Mouse (Mus musculus) lung, postnatal 10 days (tissue): ENCODE results near the gene Erf.

Experiments used
- DNase-seq: peaks from one replicate; pipeline ENCODE4 v3.0.0; 2021

The Erf gene

DNA sequence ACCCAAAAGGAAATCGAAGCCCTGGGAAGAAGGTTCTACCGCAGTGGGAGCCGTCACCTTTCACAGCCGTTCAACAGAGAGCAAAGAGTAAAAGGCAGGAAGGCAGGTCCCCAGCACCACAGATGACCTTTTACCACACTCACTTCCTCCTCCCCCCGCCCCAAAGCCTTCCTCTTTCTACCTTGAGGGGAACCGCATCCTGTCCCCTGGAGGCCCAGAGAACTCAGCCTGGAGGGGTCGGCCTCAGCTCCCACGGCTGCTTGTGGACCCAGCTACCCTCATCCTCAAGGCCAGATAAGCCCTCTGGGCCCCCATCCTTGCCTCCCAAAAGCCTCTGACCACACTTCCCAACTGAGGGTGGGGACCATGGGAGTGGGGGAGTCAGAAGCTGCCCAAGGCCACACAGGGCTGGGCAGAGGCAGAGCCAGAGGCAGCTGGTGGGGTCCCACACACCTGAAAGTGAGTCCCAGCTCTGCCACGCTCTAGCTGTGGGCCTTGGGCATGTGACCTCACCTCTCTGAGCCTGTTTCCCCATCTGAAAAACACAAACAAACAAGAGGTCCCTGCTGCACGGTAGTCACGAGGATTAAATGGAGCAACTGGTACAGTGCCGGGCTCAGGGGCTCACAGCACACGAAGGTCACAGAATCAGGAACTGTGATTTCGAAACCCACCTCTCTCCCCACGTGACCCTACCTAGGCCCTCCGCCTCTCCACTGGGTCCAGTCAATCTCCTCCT is 45.0 kb downstream of the Erf start:
- no peak for DNase-seq

DNA sequence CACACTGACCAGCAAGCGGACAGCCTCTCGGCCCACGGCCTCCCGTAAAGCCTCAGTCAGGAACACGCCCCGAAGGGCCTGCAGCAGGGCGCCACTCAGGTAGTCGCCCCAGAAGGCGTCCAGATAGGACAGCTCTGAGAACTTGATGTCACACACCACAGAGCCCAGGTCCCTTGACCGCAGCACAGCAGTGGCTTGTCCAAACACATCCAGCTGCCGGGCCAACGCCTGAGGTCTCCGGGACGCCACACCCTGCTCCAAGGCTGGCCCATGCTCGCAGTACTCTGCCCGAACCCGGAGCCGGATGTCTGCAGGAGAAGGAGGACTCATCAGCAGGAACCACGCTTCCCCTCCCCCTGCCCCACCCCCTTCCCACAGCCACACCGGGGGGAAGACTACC is 46.9 kb downstream of the Erf start:
- DNase-seq = no peak

DNA sequence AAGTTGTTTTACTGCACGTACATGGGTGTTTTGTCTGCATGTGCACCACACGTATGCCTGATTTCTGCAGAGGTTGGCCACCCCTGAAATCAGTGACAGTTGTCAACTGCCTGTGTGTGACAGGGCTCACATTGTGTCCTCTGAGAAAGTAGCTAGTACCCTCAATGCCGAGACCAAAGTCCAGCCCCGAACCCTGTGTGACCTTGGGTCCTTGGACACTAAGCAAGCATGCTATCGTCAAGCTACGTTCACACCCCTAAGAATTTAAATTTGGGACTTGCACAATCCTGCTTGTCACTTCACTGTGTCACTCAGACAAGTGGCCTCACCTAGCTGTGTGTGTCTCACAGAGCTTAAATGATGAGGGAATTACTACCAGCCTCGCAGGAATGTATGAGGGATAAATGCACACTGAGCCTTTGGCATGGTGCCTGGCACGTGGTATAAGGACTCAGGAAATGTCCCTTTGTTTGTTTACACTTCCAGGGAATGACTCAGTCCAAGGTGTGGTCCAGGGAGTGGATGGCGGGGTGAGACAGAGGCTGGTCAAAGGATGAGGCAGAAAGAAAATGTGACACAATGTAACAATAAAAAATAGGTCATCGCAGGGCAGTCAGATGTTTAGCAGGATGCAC is 53.1 kb downstream of the Erf start:
- peak; percentile 77 for DNase-seq

DNA sequence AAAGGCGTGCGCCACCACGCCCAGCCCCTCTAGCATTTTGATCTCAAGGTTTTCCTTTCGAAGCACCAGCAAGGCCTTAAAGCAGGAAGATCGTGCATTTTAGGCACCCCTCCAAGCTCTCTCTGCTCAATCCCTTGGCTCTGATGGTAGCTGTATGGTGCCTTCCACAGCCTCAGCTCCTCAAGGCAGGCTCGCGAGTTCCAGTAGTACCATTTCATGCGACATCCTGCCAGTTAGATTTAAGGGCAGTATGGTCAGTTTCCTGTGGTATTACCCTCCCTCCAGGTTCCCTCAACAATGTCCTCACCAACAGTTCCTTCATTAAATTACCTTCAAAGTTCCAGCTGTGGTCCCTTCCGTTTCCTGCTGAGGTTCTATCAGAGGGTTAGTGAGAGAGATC is 54.5 kb downstream of the Erf start:
- DNase-seq = no peak

DNA sequence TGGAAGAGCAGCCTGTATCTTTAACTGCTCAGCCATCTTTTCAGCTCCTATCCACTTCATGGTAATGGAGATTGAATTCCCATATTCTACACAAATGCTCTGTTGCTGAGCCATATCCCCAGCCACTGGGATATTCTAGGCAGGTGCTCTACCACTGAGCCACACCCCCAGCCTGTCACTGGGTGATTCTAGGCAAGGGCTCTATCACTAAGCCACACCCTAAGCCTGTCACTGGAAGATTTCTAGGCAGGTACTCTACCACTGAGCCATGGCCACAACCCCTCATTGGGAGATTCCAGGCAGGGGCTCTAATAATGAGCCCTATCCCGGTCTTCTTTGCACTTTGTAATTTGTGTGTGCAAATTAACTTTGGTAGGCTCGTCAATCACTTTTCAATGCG is 55.4 kb downstream of the Erf start:
- no peak for DNase-seq
